Mouse (Mus musculus): ENCODE results near the gene Ogdh. TPM values are rescaled to one million over a fixed set of nuclear protein-coding genes. Genes with fewer than 3 reads are reported as not detected.
"Not testable (repeated sequence)": the region's sequence is repeated elsewhere in the genome, so short reads cannot be mapped to it uniquely, and the experiment has no call there.

Gene Ogdh
- total and polyA plus RNA-seq, 3 experiments: 91.8 to 118 (median 94.9) TPM

DNA sequence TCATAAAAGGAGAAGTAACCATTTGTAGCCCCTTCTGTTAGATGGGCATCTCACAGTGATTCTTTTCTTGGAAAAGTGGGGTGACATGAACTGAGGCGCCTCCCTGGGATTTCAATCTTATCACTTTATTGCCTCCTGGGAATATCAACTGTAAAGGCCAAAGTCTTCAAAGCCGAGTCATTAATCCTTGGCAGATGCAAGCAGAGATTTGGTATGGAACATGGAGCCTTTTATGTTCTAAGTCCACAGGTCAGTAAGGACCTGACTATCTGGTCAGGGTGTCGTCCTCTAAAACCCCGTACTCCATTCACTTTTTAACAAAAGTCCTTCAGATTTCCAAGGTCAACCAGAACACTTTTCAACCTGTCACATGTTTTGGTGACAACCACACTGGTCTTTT is 38.6 kb upstream of the Ogdh start:
- no peaks in the 10 kb centered on the region for H3K36me3 ChIP-seq (ENCODE audit: control insufficient read depth in 1 of 2, insufficient read depth in 2 of 2, low read length in 2 of 2)
- no peak for DNase-seq (ENCODE audit: low read depth, low spot score)
- peaks cover 0 to 6% of the 10 kb centered on the region in 2 experiments; a peak in 1 of 4 replicates for H3K4me1 ChIP-seq (ENCODE audit: control insufficient read depth in 1 of 2, insufficient read depth in 2 of 2, low read length in 2 of 2)

DNA sequence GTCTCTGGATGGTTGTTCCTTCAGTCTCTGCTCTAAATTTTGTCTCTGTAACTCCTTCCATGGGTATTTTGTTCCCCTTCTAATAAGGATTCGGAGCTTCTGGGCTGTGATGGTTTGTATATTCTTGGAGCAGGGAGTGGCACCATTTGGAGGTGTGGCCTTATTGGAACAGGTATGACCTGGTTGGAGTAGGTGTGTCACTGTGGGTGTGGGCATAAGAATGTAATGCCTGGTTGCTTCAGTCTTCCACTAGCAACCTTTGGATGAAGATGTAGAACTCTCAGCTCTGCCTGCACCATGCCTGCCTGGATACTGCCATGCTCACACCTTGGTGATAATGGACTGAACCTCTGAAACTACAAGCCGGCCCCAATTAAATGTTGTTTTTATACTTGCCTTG is 36.8 kb upstream of the Ogdh start:
- H3K36me3 ChIP-seq (ENCODE audit: control insufficient read depth in 1 of 2, insufficient read depth in 2 of 2, low read length in 2 of 2); H3K27me3 ChIP-seq (ENCODE audit: control insufficient read depth in 1 of 2, insufficient read depth in 2 of 2, low read length in 2 of 2); H3K79me2 ChIP-seq (ENCODE audit: control insufficient read depth, insufficient read depth, low read length, poor library complexity); H3K27ac ChIP-seq (ENCODE audit: control insufficient read depth, low read depth, low read length); H3K9ac ChIP-seq (ENCODE audit: control insufficient read depth, low read depth, low read length, poor library complexity, severe bottlenecking); H3K4me3 ChIP-seq (ENCODE audit: control insufficient read depth in 1 of 2, insufficient read depth in 1 of 2, low read depth in 2 of 2, low read length in 2 of 2); H3K9me3 ChIP-seq (replicated peaks; ENCODE audit: insufficient read depth, low read length); DNase-seq (ENCODE audit: low read depth, low spot score); H3K4me1 ChIP-seq (ENCODE audit: control insufficient read depth in 1 of 2, insufficient read depth in 2 of 2, low read length in 2 of 2): not testable (repeated sequence)

More for the DNA sequence above, 38.6 kb upstream of the Ogdh start:
- Histone ChIP-seq H3K9me3 (replicated peaks; ENCODE audit: insufficient read depth, low read length) (no peaks in the 10 kb centered on the region), H3K4me3 (ENCODE audit: control insufficient read depth in 1 of 2, insufficient read depth in 1 of 2, low read depth in 2 of 2, low read length in 2 of 2) (no peak overlapping the region), H3K9ac (ENCODE audit: control insufficient read depth, low read depth, low read length, poor library complexity, severe bottlenecking) (no peak overlapping the region), H3K79me2 (ENCODE audit: control insufficient read depth, insufficient read depth, low read length, poor library complexity) (no peaks in the 10 kb centered on the region), H3K27ac (ENCODE audit: control insufficient read depth, low read depth, low read length) (no peak overlapping the region), H3K27me3 (ENCODE audit: control insufficient read depth in 1 of 2, insufficient read depth in 2 of 2, low read length in 2 of 2) (no peaks in the 10 kb centered on the region)
- no peak for TF ChIP-seq MAZ (IDR thresholded peaks at IDR 0.05; ENCODE audit: low read depth, low read length)
- no peak for TF ChIP-seq UBTF (IDR thresholded peaks at IDR 0.05; ENCODE audit: borderline replicate concordance, insufficient read depth, low read depth, low read length)
- no peak for TF ChIP-seq ETS1 (IDR thresholded peaks at IDR 0.05; ENCODE audit: low read depth, low read length)
- TF ChIP-seq ZKSCAN1 (IDR thresholded peaks at IDR 0.05; ENCODE audit: low read depth, low read length): no peak
- no peak for TF ChIP-seq ZC3H11A (IDR thresholded peaks at IDR 0.05; ENCODE audit: low read depth, low read length)
- no peak for TF ChIP-seq USF2 (IDR thresholded peaks at IDR 0.05; ENCODE audit: borderline replicate concordance in 1 of 2, insufficient read depth in 1 of 2, low read depth in 1 of 2, low read length in 2 of 2)
- no peak for TF ChIP-seq MYC (IDR thresholded peaks at IDR 0.05; ENCODE audit: low read depth, low read length)
- TF ChIP-seq ZNF384 (IDR thresholded peaks at IDR 0.05; ENCODE audit: low read depth, low read length): no peak

DNA sequence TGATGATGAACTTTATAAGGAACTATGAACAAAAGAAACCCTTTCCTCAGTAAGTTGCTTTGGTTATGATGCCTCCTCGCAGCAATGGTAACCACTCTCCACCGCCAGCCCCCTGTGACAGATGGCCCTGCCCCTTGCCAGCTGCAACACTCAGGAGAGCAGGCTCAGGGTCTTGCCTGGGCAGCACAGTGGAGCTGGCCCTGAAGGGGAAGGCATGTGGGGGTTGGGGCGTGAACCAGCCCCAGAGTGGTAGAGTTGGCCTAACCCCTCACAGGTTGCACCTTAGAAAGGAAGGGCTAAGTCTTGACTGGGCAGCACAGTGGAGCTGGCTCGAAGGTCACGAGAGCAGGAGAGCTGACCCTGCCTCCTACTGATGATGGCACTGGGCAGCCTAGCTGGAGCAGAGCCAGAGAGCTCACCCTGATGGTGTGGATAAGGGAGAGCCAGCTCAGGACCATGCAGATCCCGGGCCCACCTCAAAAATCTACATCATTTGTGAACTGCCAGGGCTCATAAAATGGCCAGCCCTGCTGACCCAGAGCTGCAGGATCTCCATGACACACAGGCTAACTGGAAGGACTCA is 34.9 kb upstream of the Ogdh start:
- H3K9me3 ChIP-seq (replicated peaks; ENCODE audit: insufficient read depth, low read length): no peaks in the 10 kb centered on the region
- peak; percentile 37 for DNase-seq (ENCODE audit: low read depth, low spot score)
- peaks cover 0 to 14% of the 10 kb centered on the region in 2 experiments; a peak in 2 of 4 replicates for H3K36me3 ChIP-seq (ENCODE audit: control insufficient read depth in 1 of 2, insufficient read depth in 2 of 2, low read length in 2 of 2)
- H3K4me3 ChIP-seq (ENCODE audit: control insufficient read depth in 1 of 2, insufficient read depth in 1 of 2, low read depth in 2 of 2, low read length in 2 of 2): no peak overlapping the region
- no peak overlapping the region for H3K9ac ChIP-seq (ENCODE audit: control insufficient read depth, low read depth, low read length, poor library complexity, severe bottlenecking)
- H3K79me2 ChIP-seq (ENCODE audit: control insufficient read depth, insufficient read depth, low read length, poor library complexity): no peaks in the 10 kb centered on the region; the same call in 1 of the 2 replicates
- no peak overlapping the region for H3K27ac ChIP-seq (ENCODE audit: control insufficient read depth, low read depth, low read length)
- TF ChIP-seq POLR2AphosphoS2 (IDR thresholded peaks at IDR 0.05; ENCODE audit: low read length) (peak; percentile 49), POLR2AphosphoS5 (IDR thresholded peaks at IDR 0.05; ENCODE audit: borderline replicate concordance, low read depth, low read length) (0 out of 2 replicates have a peak, but pooled peaks have one; percentile 47), MXI1 (IDR thresholded peaks at IDR 0.05; ENCODE audit: low read depth, low read length) (no peak), MEF2A (IDR thresholded peaks at IDR 0.05; ENCODE audit: extremely low read depth, insufficient replicate concordance, low read depth, low read length, poor library complexity, severe bottlenecking) (no peak), GABPA (IDR thresholded peaks at IDR 0.05; ENCODE audit: low read depth, low read length) (no peak), POLR2A (IDR thresholded peaks at IDR 0.05; ENCODE audit: control insufficient read depth in 1 of 2, insufficient read depth in 1 of 2, low read depth in 1 of 2, low read length in 2 of 2, poor library complexity in 1 of 2) (peak in 1 of 2 experiments; percentile 38; a peak in 1 of 4 replicates), CHD1 (IDR thresholded peaks at IDR 0.05; ENCODE audit: low read depth, low read length) (no peak), ZNF384 (IDR thresholded peaks at IDR 0.05; ENCODE audit: low read depth, low read length) (no peak)
- no peaks in the 10 kb centered on the region for H3K27me3 ChIP-seq (ENCODE audit: control insufficient read depth in 1 of 2, insufficient read depth in 2 of 2, low read length in 2 of 2)
- peaks cover 0 to 6% of the 10 kb centered on the region in 2 experiments; a peak in 1 of 4 replicates for H3K4me1 ChIP-seq (ENCODE audit: control insufficient read depth in 1 of 2, insufficient read depth in 2 of 2, low read length in 2 of 2)
